Mouse (Mus musculus): Measurements from ENCODE around the gene Mknk2. TPM values are rescaled to one million over a fixed set of nuclear protein-coding genes. Genes with fewer than 3 reads are reported as not detected.

Gene Mknk2
- polyA plus RNA-seq, 1 experiment from 2014 or later, result 74.9 TPM

- no peak overlapping the region for H3K9ac ChIP-seq
- WGBS (ENCODE audit: insufficient replicate concordance), result 46% methylated on average over 14 of the region's 14 CpGs
- H3K4me2 ChIP-seq, result peak overlapping the region; percentile 14; the same call in 1 of the 2 replicates
- H3K36me3 ChIP-seq (replicated peaks), result peaks cover 53% of the 10 kb centered on the region
- H3K4me3 ChIP-seq (replicated peaks), result no peak overlapping the region
- H3K4me1 ChIP-seq (replicated peaks), result peaks cover 74% of the 10 kb centered on the region
- peak overlapping the region; percentile 76 for H3K27ac ChIP-seq (replicated peaks)
- no peaks in the 10 kb centered on the region for H3K9me3 ChIP-seq (replicated peaks)
- H3K27me3 ChIP-seq, result no peaks in the 10 kb centered on the region
- no peak for ATAC-seq (ENCODE audit: insufficient read depth)
Measured at GRCm38 (mm10) chr10:80692249-80693165, 14.6 kb upstream of the Mknk2 start.

GRCm38 (mm10) chr10:80687850-80688249 is 9.9 kb upstream of the Mknk2 start:
- peaks cover 77% of the 10 kb centered on the region for H3K36me3 ChIP-seq (replicated peaks)
- no peaks in the 10 kb centered on the region for H3K27me3 ChIP-seq
- peaks cover 69% of the 10 kb centered on the region for H3K4me1 ChIP-seq (replicated peaks)
- H3K9me3 ChIP-seq (replicated peaks), result no peaks in the 10 kb centered on the region
- 45% methylated on average over 5 of the region's 5 CpGs for WGBS (ENCODE audit: insufficient replicate concordance)
- no peak overlapping the region for H3K9ac ChIP-seq
- H3K27ac ChIP-seq (replicated peaks), result no peak overlapping the region
- H3K4me2 ChIP-seq, result no peak overlapping the region
- ATAC-seq (ENCODE audit: insufficient read depth), result no peak
- H3K4me3 ChIP-seq (replicated peaks), result no peak overlapping the region

GRCm38 (mm10) chr10:80686617-80687016 is 8.7 kb upstream of the Mknk2 start:
- no peak for ATAC-seq (ENCODE audit: insufficient read depth)
- 87% methylated on average over 3 of the region's 3 CpGs for WGBS (ENCODE audit: insufficient replicate concordance)
- peak overlapping the region; percentile 94 for H3K27ac ChIP-seq (replicated peaks)

GRCm38 (mm10) chr10:80684984-80685383 is 7.1 kb upstream of the Mknk2 start:
- Histone ChIP-seq H3K4me2 (peak overlapping the region; percentile 57), H3K9ac (peak overlapping the region; percentile 55), H3K27me3 (no peaks in the 10 kb centered on the region), H3K4me3 (replicated peaks) (peak overlapping the region; percentile 4), H3K4me1 (replicated peaks) (peaks cover 55% of the 10 kb centered on the region), H3K9me3 (replicated peaks) (no peaks in the 10 kb centered on the region), H3K36me3 (replicated peaks) (peaks cover 56% of the 10 kb centered on the region), H3K27ac (replicated peaks) (peak overlapping the region; percentile 94)
- 18% methylated on average over 4 of the region's 4 CpGs for whole genome bisulfite sequencing (ENCODE audit: insufficient replicate concordance)
- ATAC-seq (ENCODE audit: insufficient read depth), result peak; percentile 84

More at GRCm38 (mm10) chr10:80686617-80687016, 8.7 kb upstream of the Mknk2 start:
- H3K27me3 ChIP-seq, result no peaks in the 10 kb centered on the region
- H3K4me3 ChIP-seq (replicated peaks), result no peak overlapping the region
- H3K9ac ChIP-seq, result no peak overlapping the region
- no peaks in the 10 kb centered on the region for H3K9me3 ChIP-seq (replicated peaks)
- no peak overlapping the region for H3K4me2 ChIP-seq
- H3K36me3 ChIP-seq (replicated peaks), result peaks cover 72% of the 10 kb centered on the region
- peaks cover 56% of the 10 kb centered on the region for H3K4me1 ChIP-seq (replicated peaks)

GRCm38 (mm10) chr10:80684214-80684613 is 6.3 kb upstream of the Mknk2 start:
- WGBS (ENCODE audit: insufficient replicate concordance), result 46% methylated on average over 6 of the region's 6 CpGs
- H3K4me3 ChIP-seq (replicated peaks), result no peak overlapping the region
- H3K27me3 ChIP-seq, result no peaks in the 10 kb centered on the region
- H3K9me3 ChIP-seq (replicated peaks), result no peaks in the 10 kb centered on the region
- peak overlapping the region; percentile 55 for H3K9ac ChIP-seq
- H3K4me1 ChIP-seq (replicated peaks), result peaks cover 60% of the 10 kb centered on the region
- H3K27ac ChIP-seq (replicated peaks), result peak overlapping the region; percentile 94
- H3K4me2 ChIP-seq, result peak overlapping the region; percentile 57
- peak; percentile 60 for ATAC-seq (ENCODE audit: insufficient read depth)
- H3K36me3 ChIP-seq (replicated peaks), result peaks cover 48% of the 10 kb centered on the region

- Histone ChIP-seq H3K4me3 (replicated peaks) (no peak overlapping the region), H3K4me2 (no peak overlapping the region), H3K27ac (replicated peaks) (peak overlapping the region; percentile 94), H3K9ac (no peak overlapping the region), H3K4me1 (replicated peaks) (peaks cover 65% of the 10 kb centered on the region), H3K27me3 (no peaks in the 10 kb centered on the region), H3K9me3 (replicated peaks) (no peaks in the 10 kb centered on the region), H3K36me3 (replicated peaks) (peaks cover 42% of the 10 kb centered on the region)
- WGBS (ENCODE audit: insufficient replicate concordance), result 85% methylated on average over 1 of the region's 1 CpGs
- ATAC-seq (ENCODE audit: insufficient read depth), result no peak
Measured at GRCm38 (mm10) chr10:80683647-80684046, 5.7 kb upstream of the Mknk2 start.

- Histone ChIP-seq H3K9me3 (replicated peaks) (no peaks in the 10 kb centered on the region), H3K9ac (no peak overlapping the region), H3K4me1 (replicated peaks) (peaks cover 77% of the 10 kb centered on the region), H3K36me3 (replicated peaks) (peaks cover 28% of the 10 kb centered on the region), H3K4me2 (no peak overlapping the region), H3K4me3 (replicated peaks) (no peak overlapping the region), H3K27me3 (no peaks in the 10 kb centered on the region), H3K27ac (replicated peaks) (no peak overlapping the region; the same call in 1 of the 2 replicates)
- WGBS (ENCODE audit: insufficient replicate concordance), result 79% methylated on average over 6 of the region's 6 CpGs
- no peak for ATAC-seq (ENCODE audit: insufficient read depth)
Measured at GRCm38 (mm10) chr10:80682003-80682402, 4.1 kb upstream of the Mknk2 start.

- no peaks in the 10 kb centered on the region for H3K27me3 ChIP-seq
- peaks cover 68% of the 10 kb centered on the region for H3K4me1 ChIP-seq (replicated peaks)
- no peak overlapping the region for H3K4me2 ChIP-seq
- peak overlapping the region; percentile 100 for H3K27ac ChIP-seq (replicated peaks)
- H3K36me3 ChIP-seq (replicated peaks), result peaks cover 12% of the 10 kb centered on the region
- H3K9me3 ChIP-seq (replicated peaks), result no peaks in the 10 kb centered on the region
- no peak overlapping the region for H3K9ac ChIP-seq
- no peak overlapping the region for H3K4me3 ChIP-seq (replicated peaks)
- ATAC-seq (ENCODE audit: insufficient read depth), result no peak
- 56% methylated on average over 2 of the region's 2 CpGs for WGBS (ENCODE audit: insufficient replicate concordance)
Measured at GRCm38 (mm10) chr10:80680260-80680696, 2.4 kb upstream of the Mknk2 start.

- no peak for ATAC-seq (ENCODE audit: insufficient read depth)
- no peaks in the 10 kb centered on the region for H3K9me3 ChIP-seq (replicated peaks)
- peak overlapping the region; percentile 100 for H3K27ac ChIP-seq (replicated peaks)
- H3K4me3 ChIP-seq (replicated peaks), result no peak overlapping the region
- H3K27me3 ChIP-seq, result no peaks in the 10 kb centered on the region
- peaks cover 68% of the 10 kb centered on the region for H3K4me1 ChIP-seq (replicated peaks)
- H3K4me2 ChIP-seq, result peak overlapping the region; percentile 97; the same call in 1 of the 2 replicates
- H3K36me3 ChIP-seq (replicated peaks), result peaks cover 9% of the 10 kb centered on the region
- no peak overlapping the region for H3K9ac ChIP-seq
- 52% methylated on average over 9 of the region's 9 CpGs for WGBS (ENCODE audit: insufficient replicate concordance)
Measured at GRCm38 (mm10) chr10:80679556-80680259, 1.8 kb upstream of the Mknk2 start.

- peak overlapping the region; percentile 90 for H3K4me3 ChIP-seq (replicated peaks)
- H3K4me1 ChIP-seq (replicated peaks), result peaks cover 68% of the 10 kb centered on the region
- ATAC-seq (ENCODE audit: insufficient read depth), result no peak
- peak overlapping the region; percentile 100 for H3K27ac ChIP-seq (replicated peaks)
- H3K36me3 ChIP-seq (replicated peaks), result peaks cover 14% of the 10 kb centered on the region
- 22% methylated on average over 10 of the region's 10 CpGs for WGBS (ENCODE audit: insufficient replicate concordance)
- H3K27me3 ChIP-seq, result no peaks in the 10 kb centered on the region
- H3K4me2 ChIP-seq, result peak overlapping the region; percentile 97
- H3K9me3 ChIP-seq (replicated peaks), result no peaks in the 10 kb centered on the region
- peak overlapping the region; percentile 77 for H3K9ac ChIP-seq
Measured at GRCm38 (mm10) chr10:80678601-80679377, 877 bp upstream of the Mknk2 start.
